Mouse (Mus musculus) CH12.LX (cell line): ENCODE data around the gene Myrfl. TPM values are rescaled to one million over a fixed set of nuclear protein-coding genes. Genes with fewer than 3 reads are reported as not detected.

Source experiments
- DNase-seq: peaks from one replicate; pipeline ENCODE4 v3.0.0-alpha.2; 2013; ENCODE audit errors: extremely low read depth
- H3K27ac ChIP-seq: 2 replicates; pipeline ENCODE4 v1.5.1; 2012; ENCODE audit warnings: low read depth, mild to moderate bottlenecking, control low read depth, moderate library complexity; ENCODE audit not compliant: insufficient read depth
- H3K27me3 ChIP-seq: replicated peaks from 2 replicates; pipeline ENCODE3; 2012; ENCODE audit warnings: inconsistent platforms
- H3K36me3 ChIP-seq, 2 experiments: replicated peaks in 1 of 2; 2 replicates each; pipeline versions ENCODE3 to v1.6.1; 2012; ENCODE audit warnings: inconsistent platforms in 1 of 2, low read length in 1 of 2, mild to moderate bottlenecking in 1 of 2, mixed read lengths in 1 of 2, moderate library complexity in 1 of 2; ENCODE audit not compliant: control insufficient read depth in 1 of 2, insufficient read depth in 1 of 2
- H3K4me1 ChIP-seq, 2 experiments: 2 replicates each; pipeline ENCODE4 v1.6.1; 2012; ENCODE audit warnings: inconsistent platforms in 1 of 2, moderate library complexity in 1 of 2; ENCODE audit not compliant: insufficient read depth in 2 of 2, control insufficient read depth in 1 of 2
- H3K4me2 ChIP-seq: 2 replicates; pipeline ENCODE4 v1.6.1; 2012; ENCODE audit warnings: low read depth, mild to moderate bottlenecking, control low read depth; ENCODE audit not compliant: poor library complexity, insufficient read depth, severe bottlenecking
- H3K4me3 ChIP-seq, 3 experiments: fragments of 150-350 bp in 1 of 3; sonication (generic) in 1 of 3; replicated peaks in 1 of 3; 2 replicates each; pipeline versions ENCODE3 to v1.5.1; 2011 to 2012; ENCODE audit warnings: low read depth in 2 of 3, low read length in 2 of 3, mild to moderate bottlenecking in 2 of 3, moderate library complexity in 2 of 3, control low read depth in 1 of 3, improper control_type of control experiment in 1 of 3, inconsistent platforms in 1 of 3, mixed read lengths in 1 of 3; ENCODE audit not compliant: poor library complexity in 1 of 3
- H3K79me2 ChIP-seq: replicated peaks from 2 replicates; pipeline ENCODE4 v1.6.1; 2012; ENCODE audit warnings: mild to moderate bottlenecking, moderate library complexity; ENCODE audit not compliant: control insufficient read depth, poor library complexity, insufficient read depth, severe bottlenecking; ENCODE audit errors: extremely low read depth
- H3K9ac ChIP-seq: 2 replicates; pipeline ENCODE4 v1.6.1; 2012; ENCODE audit warnings: low read depth, mild to moderate bottlenecking, control low read depth, moderate library complexity; ENCODE audit not compliant: insufficient read depth
- H3K9me3 ChIP-seq: replicated peaks from 2 replicates; pipeline ENCODE3; 2012; ENCODE audit warnings: low read length, inconsistent platforms, mixed read lengths
- BHLHE40 ChIP-seq: IDR thresholded peaks from 2 replicates; pipeline ENCODE4 v1.6.1; 2011; ENCODE audit warnings: mild to moderate bottlenecking, low read depth, low read length, improper control_type of control experiment
- CHD1 ChIP-seq: IDR thresholded peaks from 2 replicates; pipeline ENCODE4 v1.6.1; 2012; ENCODE audit warnings: low read depth, low read length, improper control_type of control experiment, inconsistent platforms
- CTCF ChIP-seq, 2 experiments: IDR thresholded peaks in 1 of 2; conservative IDR thresholded peaks in 1 of 2; 2 replicates each; pipeline ENCODE4 v1.5.1; 2011 to 2012; ENCODE audit warnings: low read depth in 2 of 2, low read length in 2 of 2, improper control_type of control experiment in 1 of 2, inconsistent platforms in 1 of 2, mild to moderate bottlenecking in 1 of 2, moderate library complexity in 1 of 2
- EP300 ChIP-seq: IDR thresholded peaks from 2 replicates; pipeline ENCODE4 v1.6.1; 2011; ENCODE audit warnings: low read length, improper control_type of control experiment
- ETS1 ChIP-seq: conservative IDR thresholded peaks from 2 replicates; pipeline ENCODE4 v1.6.1; 2012; ENCODE audit warnings: low read depth, mild to moderate bottlenecking, inconsistent platforms, low read length, improper control_type of control experiment, moderate library complexity
- GABPA ChIP-seq: IDR thresholded peaks from 2 replicates; pipeline ENCODE4 v1.6.1; 2012; ENCODE audit warnings: low read depth, low read length, improper control_type of control experiment, inconsistent platforms; ENCODE audit not compliant: insufficient replicate concordance
- HCFC1 ChIP-seq: IDR thresholded peaks from 2 replicates; pipeline ENCODE4 v1.6.1; 2012; ENCODE audit warnings: low read depth, mild to moderate bottlenecking, inconsistent platforms, low read length, improper control_type of control experiment
- IRF4 ChIP-seq: IDR thresholded peaks from 2 replicates; pipeline ENCODE4 v1.6.1; 2014; ENCODE audit warnings: low read depth, mild to moderate bottlenecking, inconsistent platforms, low read length, improper control_type of control experiment
- MAFK ChIP-seq: IDR thresholded peaks from 2 replicates; pipeline ENCODE4 v1.6.1; 2011; ENCODE audit warnings: low read length, improper control_type of control experiment; ENCODE audit not compliant: insufficient replicate concordance
- MAX ChIP-seq: IDR thresholded peaks from 2 replicates; pipeline ENCODE4 v1.6.1; 2011; ENCODE audit warnings: low read length, improper control_type of control experiment
- MAZ ChIP-seq: IDR thresholded peaks from 2 replicates; pipeline ENCODE4 v1.6.1; 2012; ENCODE audit warnings: low read depth, mild to moderate bottlenecking, inconsistent platforms, low read length, improper control_type of control experiment, moderate library complexity
- MEF2A ChIP-seq: IDR thresholded peaks from 2 replicates; pipeline ENCODE4 v1.6.1; 2014; ENCODE audit warnings: low read depth, mild to moderate bottlenecking, inconsistent platforms, low read length, improper control_type of control experiment, borderline replicate concordance
- PAX5 ChIP-seq: IDR thresholded peaks from 2 replicates; pipeline ENCODE4 v1.6.1; 2012; ENCODE audit warnings: low read length, inconsistent platforms, mixed read lengths
- RAD21 ChIP-seq: IDR thresholded peaks from 2 replicates; pipeline ENCODE4 v1.6.1; 2011; ENCODE audit warnings: low read depth, mild to moderate bottlenecking, low read length, improper control_type of control experiment, moderate library complexity
- RCOR1 ChIP-seq: conservative IDR thresholded peaks from 2 replicates; pipeline ENCODE4 v1.6.1; 2012; ENCODE audit warnings: low read depth, mild to moderate bottlenecking, inconsistent platforms, low read length, improper control_type of control experiment
- SIN3A ChIP-seq: IDR thresholded peaks from 2 replicates; pipeline ENCODE4 v1.6.1; 2012; ENCODE audit warnings: low read length, improper control_type of control experiment, inconsistent platforms
- TCF12 ChIP-seq: IDR thresholded peaks from 2 replicates; pipeline ENCODE4 v1.6.1; 2014; ENCODE audit warnings: low read depth, mild to moderate bottlenecking, inconsistent platforms, low read length, improper control_type of control experiment
- USF1 ChIP-seq: IDR thresholded peaks from 2 replicates; pipeline ENCODE4 v1.6.1; 2014; ENCODE audit warnings: low read depth, mild to moderate bottlenecking, inconsistent platforms, low read length, improper control_type of control experiment
- ZC3H11A ChIP-seq: IDR thresholded peaks from 2 replicates; pipeline ENCODE4 v1.6.1; 2012; ENCODE audit warnings: low read depth, mild to moderate bottlenecking, inconsistent platforms, low read length, improper control_type of control experiment
- dilution Hi-C: fragments of 300-500 bp; cut with MboI; formaldehyde crosslinking; loops from 2 replicates; pipeline ENCODE4 v1.14.3; 2020; ENCODE audit warnings: low sequenced_read_pairs; ENCODE audit not compliant: extremely low pct_unique_long_range_greater_than_20kb, extremely low pct_ligation_motif_present
- in situ Hi-C: fragments of 300-500 bp; cut with MboI; formaldehyde crosslinking; loops from 3 replicates; pipeline ENCODE4 v1.14.3; 2019; ENCODE audit warnings: low sequenced_read_pairs, low pct_ligation_motif_present, low pct_unique_long_range_greater_than_20kb, mixed read lengths
- polyA plus RNA-seq: library from polyadenylated mRNA; unstranded; fragments of >175 nt; gene quantifications from 2 replicates; pipeline ENCODE4 v1.2.1, GENCODE M21; 2012; ENCODE audit warnings: low read depth; ENCODE audit not compliant: insufficient read length
- total RNA-seq, 2 experiments: library from RNA; depleted of rRNA; stranded (reverse); fragments of 300-350 nt in 1 of 2; fragments of >200 nt in 1 of 2; gene quantifications; 2 replicates each; pipeline ENCODE4 v1.2.3; 2012 to 2014

The Myrfl gene
- total and polyA plus RNA-seq, 3 experiments = not detected

DNA sequence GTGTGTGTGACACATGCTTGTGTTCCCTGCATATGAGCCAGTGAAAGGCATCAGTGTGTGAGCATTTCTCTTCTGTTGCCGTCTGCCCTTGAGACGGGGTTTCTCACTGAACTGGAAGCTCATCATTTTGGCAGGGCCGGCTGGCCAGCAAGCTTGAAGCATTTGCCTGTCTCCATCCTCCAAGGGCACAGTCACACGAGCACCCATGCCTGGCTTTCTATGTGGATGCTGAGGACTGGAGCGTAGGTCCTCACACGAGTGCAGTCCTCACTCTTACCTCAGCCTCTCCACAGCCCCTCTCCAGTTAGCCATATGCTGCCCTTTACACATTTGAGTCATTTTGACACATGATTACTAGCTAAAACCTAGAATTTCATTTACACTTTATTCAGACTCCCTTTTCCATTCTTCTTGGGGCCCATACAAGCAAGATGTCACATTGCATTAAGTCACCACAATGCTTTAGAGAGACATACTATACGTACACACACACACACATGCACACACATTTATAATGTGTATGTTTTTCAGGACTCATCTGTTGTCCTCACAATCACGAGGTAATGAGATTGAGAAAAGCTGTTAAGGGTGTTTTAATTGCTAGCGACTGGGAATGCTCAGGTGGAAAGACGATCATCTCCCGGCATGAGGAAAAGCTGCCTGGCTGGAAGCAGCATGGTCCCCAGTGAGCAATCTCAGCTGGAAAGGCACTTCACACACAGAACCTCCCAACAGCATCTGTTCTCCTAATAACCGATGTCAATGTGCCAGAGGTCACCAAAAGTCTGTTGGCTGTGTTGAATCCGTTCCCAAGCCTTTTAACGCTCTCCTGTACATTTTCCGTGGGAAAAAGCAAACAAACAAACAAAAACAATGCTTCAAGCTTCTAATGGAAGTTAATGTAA lies 122.6 kb downstream of the Myrfl start:
- Histone ChIP-seq H3K4me1 (no peaks in the 10 kb centered on the region), H3K27me3 (no peaks in the 10 kb centered on the region), H3K9ac (no peak overlapping the region), H3K4me3 (no peak overlapping the region), H3K27ac (no peak overlapping the region), H3K9me3 (no peaks in the 10 kb centered on the region), H3K4me2 (no peak overlapping the region), H3K79me2 (no peaks in the 10 kb centered on the region), H3K36me3 (no peaks in the 10 kb centered on the region)
- DNase-seq = no peak
- TF ChIP-seq RAD21 (no peak), MEF2A (no peak), SIN3A (no peak), CTCF (conservative IDR thresholded peaks at IDR 0.05 in 1 of 2, IDR thresholded peaks at IDR 0.05 in 1 of 2; ENCODE audit: low read depth in 2 of 2, low read length in 2 of 2) (no peak), MAZ (no peak), IRF4 (no peak), ETS1 (no peak), BHLHE40 (no peak), TCF12 (no peak), PAX5 (no peak), RCOR1 (no peak), EP300 (no peak), USF1 (no peak), GABPA (no peak)
- in situ Hi-C loops (no loop called here), dilution Hi-C loops (no loop called here)

DNA sequence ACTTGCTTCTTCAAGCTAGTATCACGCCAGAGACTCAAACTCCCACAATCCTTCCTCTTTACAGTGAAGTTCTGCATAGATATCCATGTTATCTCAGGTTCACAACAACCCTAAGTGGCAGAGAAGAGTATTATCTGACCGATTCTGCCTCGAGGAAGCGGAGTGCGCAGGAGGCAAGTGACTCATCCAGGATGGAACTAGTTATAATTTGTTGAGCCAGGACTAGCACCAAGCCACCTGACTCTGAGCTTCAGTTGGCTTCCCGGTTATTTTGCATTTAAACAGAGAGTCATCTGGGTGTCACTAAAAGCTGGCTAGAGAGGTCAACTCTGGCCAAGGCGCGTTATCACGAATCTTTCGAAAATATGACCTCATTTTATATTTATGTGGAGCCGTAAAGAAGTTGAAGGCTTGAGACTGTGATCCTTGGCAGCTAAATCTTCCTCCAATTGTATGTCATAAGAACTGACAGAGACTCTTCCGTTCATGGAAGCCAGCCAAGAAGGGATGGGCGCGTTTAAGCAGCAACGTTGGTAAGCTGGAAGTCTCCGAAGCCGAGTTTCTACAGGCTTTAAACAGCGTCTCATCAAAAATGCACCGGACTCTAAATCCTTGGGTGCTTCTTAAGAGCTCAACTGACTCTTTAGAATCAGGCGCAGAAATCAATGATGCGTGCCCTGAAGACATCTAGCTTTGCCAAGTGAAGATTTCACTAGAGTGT lies 125.3 kb downstream of the Myrfl start:
- DNase-seq = no peak
- in situ Hi-C loops = no loop called here
- H3K4me2 ChIP-seq = no peak overlapping the region

More for the DNA sequence above, 125.3 kb downstream of the Myrfl start:
- Histone ChIP-seq H3K9ac (no peak overlapping the region), H3K27me3 (no peaks in the 10 kb centered on the region), H3K79me2 (no peaks in the 10 kb centered on the region), H3K36me3 (no peaks in the 10 kb centered on the region), H3K4me1 (no peaks in the 10 kb centered on the region), H3K9me3 (no peaks in the 10 kb centered on the region), H3K27ac (no peak overlapping the region), H3K4me3 (no peak overlapping the region)
- TF ChIP-seq MAX (no peak), MAFK (no peak), GABPA (no peak), CHD1 (no peak), PAX5 (no peak), MAZ (no peak), ZC3H11A (no peak), EP300 (no peak), HCFC1 (no peak)
- dilution Hi-C loops = no loop called here
